Mouse (Mus musculus) hindbrain, embryonic 11.5 days (tissue): ENCODE data around the gene Dnaic2. TPM values are rescaled to one million over a fixed set of nuclear protein-coding genes. Genes with fewer than 3 reads are reported as not detected.
A peak's percentile ranks its signal among the peaks of the same experiment; 100 is the strongest.

Experiments
- ATAC-seq: fragments of 200-750 bp; cut with Nextera tagmentation; 2 replicates; pipeline ENCODE4 v1.8.0; 2017; ENCODE audit warnings: mild to moderate bottlenecking, moderate TSS enrichment, moderate library complexity; ENCODE audit not compliant: low FRiP score
- DNase-seq: peaks from one replicate; pipeline ENCODE4 v3.0.0-alpha.2; 2015; ENCODE audit warnings: low spot score
- H3K27ac ChIP-seq: fragments of 300-500 bp; sonication (generic); 2 replicates; pipeline ENCODE4 v1.5.1; 2014; ENCODE audit warnings: mild to moderate bottlenecking, low read depth, low read length
- H3K27me3 ChIP-seq: fragments of 300-500 bp; sonication (generic); 2 replicates; pipeline ENCODE4 v1.6.1; 2014; ENCODE audit warnings: mild to moderate bottlenecking, low read length, moderate library complexity, mixed read lengths; ENCODE audit not compliant: control insufficient read depth, insufficient read depth
- H3K36me3 ChIP-seq: fragments of 300-500 bp; sonication (generic); 2 replicates; pipeline ENCODE4 v1.6.1; 2014; ENCODE audit warnings: mild to moderate bottlenecking, low read length, moderate library complexity, mixed read lengths; ENCODE audit not compliant: control insufficient read depth, insufficient read depth
- H3K4me1 ChIP-seq: fragments of 300-500 bp; sonication (generic); replicated peaks from 2 replicates; pipeline ENCODE4 v1.6.1; 2014; ENCODE audit warnings: low read length, mixed read lengths; ENCODE audit not compliant: control insufficient read depth, insufficient read depth
- H3K4me2 ChIP-seq: fragments of 300-500 bp; sonication (generic); replicated peaks from 2 replicates; pipeline ENCODE4 v1.6.1; 2014; ENCODE audit warnings: mild to moderate bottlenecking, low read depth, low read length
- H3K4me3 ChIP-seq: fragments of 300-500 bp; sonication (generic); 2 replicates; pipeline ENCODE4 v1.5.1; 2014; ENCODE audit warnings: low read depth, low read length
- H3K9ac ChIP-seq: fragments of 300-500 bp; sonication (generic); 2 replicates; pipeline ENCODE4 v1.6.1; 2014; ENCODE audit warnings: low read depth, low read length
- H3K9me3 ChIP-seq: fragments of 300-500 bp; sonication (generic); 2 replicates; pipeline ENCODE4 v1.6.1; 2016; ENCODE audit warnings: low read length; ENCODE audit not compliant: control insufficient read depth
- WGBS: fragments of 180-500 bp; shearing (Covaris S2); extraction: QIAGEN DNeasy Blood & Tissue Kit; methylation state at CpG from one replicate; pipeline ENCODE4 v1.1.7; 2014; 5-methylcytosine and 5-hydroxymethylcytosine counted together
- polyA plus RNA-seq: library from polyadenylated mRNA; unstranded; fragments of >200 nt; fragmentation: Nextera tagmentation; extraction: Ambion mirVana; gene quantifications from 2 replicates; pipeline ENCODE4 v1.2.1, GENCODE M21; 2014

Gene Dnaic2
- polyA plus RNA-seq, 1 experiment from 2014 or later = 4.6 TPM

GRCm38 (mm10) chr11:114803990-114804389, 76.8 kb downstream of the Dnaic2 start:
- 16% methylated on average over 8 of the region's 8 CpGs for WGBS

GRCm38 (mm10) chr11:114807025-114807424, 79.8 kb downstream of the Dnaic2 start:
- Histone ChIP-seq H3K9ac (no peak overlapping the region), H3K4me2 (no peak overlapping the region), H3K9me3 (no peaks in the 10 kb centered on the region), H3K4me1 (peaks cover 27% of the 10 kb centered on the region), H3K36me3 (no peaks in the 10 kb centered on the region), H3K4me3 (no peak overlapping the region), H3K27ac (peak overlapping the region; percentile 71), H3K27me3 (no peaks in the 10 kb centered on the region)
- WGBS = 54% methylated on average over 2 of the region's 2 CpGs
- no peak for DNase-seq
- peak; percentile 24; the same call in 1 of the 2 replicates for ATAC-seq

More at GRCm38 (mm10) chr11:114803990-114804389, 76.8 kb downstream of the Dnaic2 start:
- H3K27me3 ChIP-seq = no peaks in the 10 kb centered on the region
- no peaks in the 10 kb centered on the region for H3K36me3 ChIP-seq
- H3K4me1 ChIP-seq = peaks cover 27% of the 10 kb centered on the region
- no peaks in the 10 kb centered on the region for H3K9me3 ChIP-seq
- H3K9ac ChIP-seq = no peak overlapping the region
- no peak overlapping the region for H3K4me2 ChIP-seq
- ATAC-seq = peak; percentile 55
- DNase-seq = no peak
- no peak overlapping the region for H3K4me3 ChIP-seq
- peak overlapping the region; percentile 33; the same call in 1 of the 2 replicates for H3K27ac ChIP-seq

Other genes with a start within 250 kb of the Dnaic2 start
- gene Rpl38, start 58.9 kb upstream of the Dnaic2 start, polyA plus RNA-seq = 833 and 865 TPM in 2 replicates
- gene Ttyh2, start 52.0 kb upstream of the Dnaic2 start, polyA plus RNA-seq = 15.3 and 16.0 TPM in 2 replicates
- gene Kif19a, start 38.0 kb downstream of the Dnaic2 start, polyA plus RNA-seq = 1.8 and 1.9 TPM in 2 replicates
- 39.2 and 46.2 TPM in 2 replicates for gene Btbd17, start 68.5 kb downstream of the Dnaic2 start, polyA plus RNA-seq
- 0.20 and 0.45 TPM in 2 replicates for gene Gpr142, start 71.5 kb downstream of the Dnaic2 start, polyA plus RNA-seq
- 17.7 and 18.3 TPM in 2 replicates for gene Gprc5c, start 123.7 kb downstream of the Dnaic2 start, polyA plus RNA-seq
- gene Cd300a, start 162.6 kb downstream of the Dnaic2 start, polyA plus RNA-seq = 0.92 and 1.0 TPM in 2 replicates
- 0.06 and 0.22 TPM in 2 replicates for gene Cd300lb, start 207.0 kb downstream of the Dnaic2 start, polyA plus RNA-seq
- not detected in 2 replicates for gene Cd300c, start 241.7 kb downstream of the Dnaic2 start, polyA plus RNA-seq